Mouse (Mus musculus): ENCODE measurements around the gene Eci1. TPM values are rescaled to one million over a fixed set of nuclear protein-coding genes. Genes with fewer than 3 reads are reported as not detected.

Gene Eci1
- polyA plus RNA-seq, 1 experiment, result 9.0 TPM

GRCm38 (mm10) chr17:24462932-24463331 is 36.5 kb downstream of the Eci1 start:
- H3K27ac ChIP-seq (ENCODE audit: control insufficient read depth, insufficient read depth, low read depth, low read length), result no peak overlapping the region
- H3K4me3 ChIP-seq (ENCODE audit: control insufficient read depth, low read depth, low read length), result no peak overlapping the region
- no peaks in the 10 kb centered on the region for H3K36me3 ChIP-seq (ENCODE audit: control insufficient read depth, insufficient read depth, low read length)
- H3K4me1 ChIP-seq (ENCODE audit: control insufficient read depth, insufficient read depth, low read length), result no peaks in the 10 kb centered on the region
- TF ChIP-seq POLR2A (IDR thresholded peaks at IDR 0.05; ENCODE audit: control insufficient read depth, low read depth, low read length), result no peak
- no peak for TF ChIP-seq CTCF (IDR thresholded peaks at IDR 0.05; ENCODE audit: control insufficient read depth, insufficient read depth, insufficient replicate concordance, low read depth, low read length)
- no peaks in the 10 kb centered on the region for H3K27me3 ChIP-seq (ENCODE audit: control insufficient read depth, insufficient read depth, low read length)

- Histone ChIP-seq H3K27me3 (ENCODE audit: control insufficient read depth, insufficient read depth, low read length) (no peaks in the 10 kb centered on the region), H3K4me3 (ENCODE audit: control insufficient read depth, low read depth, low read length) (no peak overlapping the region), H3K27ac (ENCODE audit: control insufficient read depth, insufficient read depth, low read depth, low read length) (no peak overlapping the region), H3K36me3 (ENCODE audit: control insufficient read depth, insufficient read depth, low read length) (no peaks in the 10 kb centered on the region), H3K4me1 (ENCODE audit: control insufficient read depth, insufficient read depth, low read length) (no peaks in the 10 kb centered on the region)
- TF ChIP-seq CTCF (IDR thresholded peaks at IDR 0.05; ENCODE audit: control insufficient read depth, insufficient read depth, insufficient replicate concordance, low read depth, low read length) (no peak), POLR2A (IDR thresholded peaks at IDR 0.05; ENCODE audit: control insufficient read depth, low read depth, low read length) (no peak)
Observed at GRCm38 (mm10) chr17:24463374-24464133, 37.1 kb downstream of the Eci1 start.

GRCm38 (mm10) chr17:24468636-24469246 is 42.3 kb downstream of the Eci1 start:
- peaks cover 10% of the 10 kb centered on the region for H3K4me1 ChIP-seq (ENCODE audit: control insufficient read depth, insufficient read depth, low read length)
- H3K36me3 ChIP-seq (ENCODE audit: control insufficient read depth, insufficient read depth, low read length), result peaks cover 2% of the 10 kb centered on the region
- peak overlapping the region; percentile 54; the same call in 1 of the 2 replicates for H3K4me3 ChIP-seq (ENCODE audit: control insufficient read depth, low read depth, low read length)
- TF ChIP-seq POLR2A (IDR thresholded peaks at IDR 0.05; ENCODE audit: control insufficient read depth, low read depth, low read length), result no peak
- TF ChIP-seq CTCF (IDR thresholded peaks at IDR 0.05; ENCODE audit: control insufficient read depth, insufficient read depth, insufficient replicate concordance, low read depth, low read length), result no peak
- H3K27ac ChIP-seq (ENCODE audit: control insufficient read depth, insufficient read depth, low read depth, low read length), result no peak overlapping the region
- H3K27me3 ChIP-seq (ENCODE audit: control insufficient read depth, insufficient read depth, low read length), result no peaks in the 10 kb centered on the region

GRCm38 (mm10) chr17:24469336-24469909 is 43.0 kb downstream of the Eci1 start:
- H3K36me3 ChIP-seq (ENCODE audit: control insufficient read depth, insufficient read depth, low read length), result peaks cover 2% of the 10 kb centered on the region
- TF ChIP-seq POLR2A (IDR thresholded peaks at IDR 0.05; ENCODE audit: control insufficient read depth, low read depth, low read length) (no peak), CTCF (IDR thresholded peaks at IDR 0.05; ENCODE audit: control insufficient read depth, insufficient read depth, insufficient replicate concordance, low read depth, low read length) (no peak)
- peak overlapping the region; percentile 95 for H3K4me3 ChIP-seq (ENCODE audit: control insufficient read depth, low read depth, low read length)
- peaks cover 16% of the 10 kb centered on the region for H3K4me1 ChIP-seq (ENCODE audit: control insufficient read depth, insufficient read depth, low read length)
- peak overlapping the region; percentile 86 for H3K27ac ChIP-seq (ENCODE audit: control insufficient read depth, insufficient read depth, low read depth, low read length)
- H3K27me3 ChIP-seq (ENCODE audit: control insufficient read depth, insufficient read depth, low read length), result no peaks in the 10 kb centered on the region

- peak within 1 kb of the TSS; percentile 95 for H3K4me3 ChIP-seq (ENCODE audit: control insufficient read depth, low read depth, low read length)
- no peak for TF ChIP-seq CTCF (IDR thresholded peaks at IDR 0.05; ENCODE audit: control insufficient read depth, insufficient read depth, insufficient replicate concordance, low read depth, low read length)
- TF ChIP-seq POLR2A (IDR thresholded peaks at IDR 0.05; ENCODE audit: control insufficient read depth, low read depth, low read length), result peak; percentile 87
- peaks cover 2% of the 10 kb centered on the region for H3K36me3 ChIP-seq (ENCODE audit: control insufficient read depth, insufficient read depth, low read length)
- no peaks in the 10 kb centered on the region for H3K27me3 ChIP-seq (ENCODE audit: control insufficient read depth, insufficient read depth, low read length)
- peak within 1 kb of the TSS; percentile 97 for H3K27ac ChIP-seq (ENCODE audit: control insufficient read depth, insufficient read depth, low read depth, low read length)
- peaks cover 17% of the 10 kb centered on the region for H3K4me1 ChIP-seq (ENCODE audit: control insufficient read depth, insufficient read depth, low read length)
Observed at GRCm38 (mm10) chr17:24469910-24470602, 43.6 kb downstream of the Eci1 start, which contains the start of the genes E4f1 and Pgp. TSS of gene E4f1 (minus strand) at chr17:24470313. TSS of gene Pgp (plus strand) at chr17:24470392.

- Histone ChIP-seq H3K27me3 (ENCODE audit: control insufficient read depth, insufficient read depth, low read length) (no peaks in the 10 kb centered on the region), H3K4me1 (ENCODE audit: control insufficient read depth, insufficient read depth, low read length) (peaks cover 17% of the 10 kb centered on the region), H3K36me3 (ENCODE audit: control insufficient read depth, insufficient read depth, low read length) (peaks cover 2% of the 10 kb centered on the region), H3K4me3 (ENCODE audit: control insufficient read depth, low read depth, low read length) (peak overlapping the region; percentile 95), H3K27ac (ENCODE audit: control insufficient read depth, insufficient read depth, low read depth, low read length) (peak overlapping the region; percentile 97)
- TF ChIP-seq POLR2A (IDR thresholded peaks at IDR 0.05; ENCODE audit: control insufficient read depth, low read depth, low read length), result peak; percentile 39
- TF ChIP-seq CTCF (IDR thresholded peaks at IDR 0.05; ENCODE audit: control insufficient read depth, insufficient read depth, insufficient replicate concordance, low read depth, low read length), result no peak
Observed at GRCm38 (mm10) chr17:24470701-24471527, 44.5 kb downstream of the Eci1 start.

All from testis, adult 2 months (tissue).